Mouse (Mus musculus) liver, embryonic 18 days (tissue): ENCODE data around the gene Nrk. TPM values are rescaled to one million over a fixed set of nuclear protein-coding genes. Genes with fewer than 3 reads are reported as not detected.

Experiments used
- polyA plus RNA-seq: library from polyadenylated mRNA; depleted of rRNA; stranded (reverse); fragments of >200 nt; gene quantifications from 2 replicates; pipeline ENCODE4 v1.2.3, GENCODE M21; 2012; rRNA removed

Gene Nrk
- 0.86 and 0.95 TPM in 2 replicates for polyA plus RNA-seq

GRCm38 (mm10) chrX:138914041-138914776 is at the start of gene Nrk:
TSS of gene Nrk (plus strand) at chrX:138914430.

Other genes with a start within 250 kb of the Nrk start
- 38.2 and 39.4 TPM in 2 replicates for gene Serpina7, start 170.8 kb downstream of the Nrk start, polyA plus RNA-seq
- 0.34 TPM in 2 replicates for gene 4930513O06Rik, start 171.8 kb downstream of the Nrk start, polyA plus RNA-seq